Mouse (Mus musculus) kidney, adult 8-10 months (tissue): Measurements from ENCODE around the gene Edf1.

ENCODE experiments used
- DNase-seq, 2 experiments: peaks; one replicate each; pipeline ENCODE4 v3.0.0; 2022

The Edf1 gene

GRCm38 (mm10) chr2:25565741-25566140 lies 8.1 kb downstream of the Edf1 start:
- no peak for DNase-seq

DNA sequence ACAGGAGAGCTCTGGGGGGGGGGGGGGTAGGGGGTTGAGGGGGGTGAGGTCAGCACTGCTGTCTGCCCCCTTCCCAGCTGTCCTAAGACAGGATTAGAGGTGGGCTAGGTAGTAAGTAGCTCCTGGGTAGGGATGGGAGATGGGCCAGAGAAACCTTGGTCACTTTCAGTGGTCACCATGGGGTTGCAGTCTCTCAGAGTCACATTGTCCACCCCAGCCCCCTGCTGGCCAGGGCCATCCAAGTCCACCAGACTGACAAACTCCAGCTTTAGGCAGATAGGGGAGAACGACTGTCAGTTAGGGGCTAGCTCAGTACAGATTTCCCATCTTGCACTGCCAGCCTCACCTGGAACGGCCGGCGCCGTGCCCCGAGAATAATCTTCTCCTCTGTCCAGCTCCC lies 8.9 kb downstream of the Edf1 start:
- DNase-seq, result no peak

DNA sequence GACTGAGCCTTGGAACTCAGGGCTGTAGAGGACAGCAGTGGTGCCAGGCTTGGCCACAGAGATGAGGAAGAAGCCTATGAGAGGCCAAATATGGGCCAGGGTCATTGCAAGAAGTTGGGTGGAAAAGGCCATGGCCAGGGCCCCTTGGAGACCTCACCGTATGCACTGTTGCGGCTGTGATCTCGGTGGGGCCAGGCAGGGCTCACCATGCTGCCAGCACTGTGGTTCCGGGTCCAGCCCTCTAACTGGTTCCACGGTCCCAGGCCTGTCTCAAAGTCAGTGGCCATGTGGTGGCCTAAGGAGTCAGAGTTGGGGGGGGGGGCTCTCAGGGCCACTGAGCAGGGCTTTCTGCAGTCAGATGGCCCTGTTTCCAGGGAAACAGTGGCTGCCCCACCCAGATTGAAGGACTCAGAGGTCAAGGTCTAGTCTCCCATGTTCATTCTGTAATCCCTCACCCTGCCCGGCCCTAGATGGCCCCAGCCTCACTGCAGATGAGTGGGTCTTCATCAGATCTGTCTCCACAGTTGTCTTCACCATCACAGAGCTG lies 10.9 kb downstream of the Edf1 start:
- no peak for DNase-seq

DNA sequence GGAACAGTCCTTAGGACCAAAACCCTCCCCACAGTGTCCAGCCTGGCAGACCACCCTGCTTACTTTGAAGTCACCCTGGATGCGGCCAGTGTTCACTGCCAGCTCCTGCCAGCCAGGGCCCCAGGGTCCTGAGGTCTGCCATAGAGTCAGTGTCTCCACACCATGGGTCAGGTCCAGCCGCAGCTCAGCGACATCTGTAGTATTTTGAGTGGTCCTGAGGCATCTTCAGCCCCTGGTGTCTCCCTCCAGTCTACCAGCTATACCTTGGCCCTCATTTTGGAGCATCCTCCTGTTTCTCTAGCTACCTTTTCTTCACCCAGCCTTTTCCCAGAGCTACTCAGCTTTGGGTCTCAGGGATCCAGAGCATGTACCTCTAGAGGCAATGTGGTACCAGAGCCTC lies 11.7 kb downstream of the Edf1 start:
- no peak for DNase-seq

- no peak for DNase-seq
Measured at GRCm38 (mm10) chr2:25571221-25571620, 13.6 kb downstream of the Edf1 start.

GRCm38 (mm10) chr2:25573068-25573467 lies 15.4 kb downstream of the Edf1 start:
- no peak for DNase-seq

DNA sequence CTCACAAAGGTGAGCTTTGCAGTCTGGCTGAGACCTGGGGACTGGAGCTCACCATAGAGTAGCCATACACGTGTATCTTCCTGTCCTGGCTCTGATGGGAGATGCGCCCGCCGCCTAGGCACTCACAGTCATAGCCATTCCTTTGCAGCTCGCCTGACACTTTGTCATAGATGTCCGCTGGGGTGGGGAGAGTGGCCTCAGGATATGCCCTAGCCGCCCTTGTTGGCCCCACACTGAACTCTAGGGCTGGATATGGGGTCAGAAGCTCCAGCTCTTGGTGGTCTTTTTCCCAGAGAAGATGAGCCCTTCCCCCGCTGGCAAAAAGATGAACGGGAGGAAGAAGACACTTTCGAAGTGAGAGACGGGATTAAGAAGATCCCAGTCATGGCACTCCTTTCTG lies 16.5 kb downstream of the Edf1 start:
- DNase-seq, result no peak

DNA sequence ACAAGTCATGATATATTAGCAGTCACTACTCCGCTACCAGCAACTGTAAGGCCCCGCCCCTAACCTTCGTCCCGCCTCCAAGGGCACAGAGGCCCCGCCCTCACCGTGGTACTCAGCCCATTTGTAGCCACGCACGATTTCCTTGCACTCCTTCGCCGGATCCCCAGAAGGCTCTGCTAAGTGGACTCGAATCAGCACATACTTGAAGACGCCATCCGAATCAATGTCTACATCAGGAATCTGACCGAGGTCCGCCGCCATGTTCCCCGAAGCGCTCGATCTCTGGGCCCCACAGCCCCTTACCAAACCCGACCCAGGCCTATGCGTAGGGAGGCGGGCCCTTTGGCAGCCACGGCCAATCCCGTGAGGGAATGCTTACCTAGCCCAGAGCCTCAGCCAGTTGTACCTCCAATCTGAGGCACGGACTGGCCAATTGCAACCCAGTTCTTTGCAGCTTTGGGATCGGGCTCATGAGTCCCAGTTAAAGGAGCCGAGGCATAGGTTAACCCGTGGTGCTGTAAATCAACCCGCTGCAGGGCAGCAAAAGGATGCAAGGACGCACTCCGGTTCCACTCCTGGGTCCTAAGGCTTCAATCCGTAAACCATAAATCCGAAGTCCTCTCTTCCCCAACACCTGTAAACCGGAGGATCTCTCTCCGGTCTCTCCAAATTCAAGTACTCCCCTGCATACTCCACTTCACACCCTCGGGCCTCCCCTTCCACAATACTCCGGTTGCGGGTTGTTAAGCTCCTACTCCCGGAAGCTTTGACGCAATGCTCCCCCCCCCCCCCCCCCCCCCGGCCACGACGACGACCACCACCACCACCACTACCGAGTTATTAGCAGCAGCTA lies 17.2 kb downstream of the Edf1 start, which contains the start of the genes Mamdc4 and Phpt1:
Mamdc4 (minus strand) TSS at position 267 of the 853 bp plus-strand sequence.
Phpt1 (minus strand) TSS at position 646 of the 853 bp plus-strand sequence.
- DNase-seq, result peak; percentile 98

DNA sequence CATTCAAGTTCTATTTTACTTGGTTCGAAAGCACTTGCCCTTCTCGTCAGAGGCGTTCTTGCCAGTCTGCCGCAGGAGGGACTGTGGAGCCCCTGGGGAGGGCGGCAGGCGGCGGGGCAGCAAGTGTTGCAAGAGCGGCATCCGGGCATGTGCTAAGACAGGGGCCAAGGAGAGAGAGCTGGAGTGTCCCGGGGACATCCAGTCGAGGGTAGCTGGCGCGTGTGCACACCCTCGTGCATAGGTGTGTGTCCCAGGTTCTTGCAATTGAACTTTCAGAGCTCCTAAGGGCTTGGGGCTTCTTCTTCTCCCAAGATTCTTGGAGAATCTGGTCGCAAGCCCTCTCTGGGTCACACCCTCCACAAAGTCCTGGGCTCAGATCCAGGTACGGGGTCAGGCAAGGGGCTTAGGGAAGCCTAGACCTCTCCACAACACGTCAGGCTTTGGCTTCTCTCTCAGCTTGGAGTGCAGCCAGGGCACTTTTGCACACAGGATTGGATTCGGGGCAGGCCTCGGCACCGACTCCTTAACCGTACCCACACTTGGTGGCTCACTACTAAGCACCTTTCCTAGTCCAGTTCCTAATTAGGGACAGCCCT lies 17.9 kb downstream of the Edf1 start:
- no peak for DNase-seq

GRCm38 (mm10) chr2:25576028-25576850 lies 18.6 kb downstream of the Edf1 start:
- no peak for DNase-seq

DNA sequence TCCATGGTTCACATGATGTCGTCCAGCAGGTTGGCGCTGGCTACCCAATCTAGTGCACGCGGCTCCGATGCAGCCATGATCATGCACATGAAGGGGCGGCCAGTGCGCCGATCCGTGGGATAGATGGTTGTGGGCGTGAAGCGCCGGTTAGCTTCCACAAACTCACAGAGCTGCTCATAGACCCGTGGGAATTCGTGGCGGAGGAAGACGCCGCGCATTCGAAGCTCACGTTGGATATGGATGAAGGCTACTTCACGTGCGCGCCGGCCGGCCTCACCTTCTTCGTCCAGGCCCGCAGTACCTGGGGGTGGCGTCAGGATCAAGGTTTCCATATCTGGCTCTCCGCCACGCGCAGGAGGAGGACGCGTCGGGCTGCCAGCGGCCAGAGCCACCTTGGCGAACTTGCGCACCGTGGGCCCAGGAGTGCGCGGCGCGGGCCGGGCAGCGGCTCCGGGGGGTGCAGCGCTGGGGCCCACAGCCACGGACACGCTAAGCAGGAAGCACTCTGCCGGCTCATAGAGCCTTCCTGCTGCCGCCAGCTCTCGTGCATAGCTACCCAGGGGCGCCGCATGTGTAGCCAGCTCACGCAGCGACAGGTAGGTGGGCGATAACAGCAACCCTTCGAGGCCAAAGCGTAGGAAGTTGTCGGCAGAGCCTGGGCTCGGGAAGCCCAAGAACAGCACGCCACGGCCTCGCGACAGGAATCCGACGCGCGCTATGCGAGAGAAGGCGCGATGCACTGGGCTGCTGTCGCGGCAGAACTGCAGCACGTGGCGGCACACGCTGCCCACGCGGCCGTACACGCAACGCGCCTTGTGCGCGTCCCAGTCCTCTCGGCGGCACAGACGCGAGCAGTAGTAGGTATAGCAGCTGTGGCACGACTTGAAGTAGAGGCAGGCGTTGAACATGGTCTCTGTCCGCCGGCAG lies 19.6 kb downstream of the Edf1 start:
- DNase-seq, result no peak

DNA sequence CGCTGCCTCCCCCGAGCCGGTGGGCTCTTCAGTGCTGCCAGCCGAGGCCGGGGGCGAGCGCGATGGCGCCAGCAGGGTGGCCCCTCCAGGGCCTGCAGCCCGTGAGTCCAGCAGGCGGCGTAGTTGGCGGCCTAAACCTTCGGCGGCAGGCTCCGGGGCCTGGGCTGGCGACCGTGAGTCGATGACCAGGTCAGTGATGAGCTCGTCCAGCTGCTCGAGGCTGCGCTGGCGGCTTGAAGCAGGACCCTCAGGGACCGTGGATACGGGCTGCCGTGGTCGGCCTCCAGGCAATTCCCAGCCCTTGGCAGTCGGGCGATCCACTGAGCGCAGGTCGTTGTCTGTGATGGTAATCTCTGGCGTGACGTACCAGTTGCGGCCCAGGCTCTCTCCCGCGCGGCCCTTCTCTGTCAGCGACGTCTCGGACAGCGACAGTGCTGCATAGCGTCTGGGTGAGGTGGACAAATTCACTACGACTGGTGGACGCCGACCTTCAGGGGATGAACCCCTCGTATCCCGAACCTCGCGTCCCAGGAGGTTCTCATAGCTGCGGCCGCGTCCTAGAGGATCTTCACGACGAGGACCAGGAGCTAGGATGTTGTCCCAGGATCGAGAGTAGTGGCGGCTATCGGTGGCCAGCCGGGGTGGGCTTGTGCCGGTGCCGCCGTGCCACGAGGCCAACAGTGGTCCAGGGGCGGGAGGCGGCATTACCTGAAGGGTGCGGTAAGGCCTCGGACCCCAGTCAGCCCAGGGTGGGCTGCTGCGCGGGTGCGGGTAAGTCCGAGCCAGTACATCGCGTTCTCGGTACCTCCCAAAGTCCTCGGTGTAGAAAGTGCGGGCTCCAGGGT lies 20.5 kb downstream of the Edf1 start:
- DNase-seq, result no peak

GRCm38 (mm10) chr2:25578796-25579736 lies 21.4 kb downstream of the Edf1 start:
- DNase-seq, result no peak

GRCm38 (mm10) chr2:25579737-25580460 lies 22.3 kb downstream of the Edf1 start:
- peak in 1 of 2 experiments; percentile 67 for DNase-seq

DNA sequence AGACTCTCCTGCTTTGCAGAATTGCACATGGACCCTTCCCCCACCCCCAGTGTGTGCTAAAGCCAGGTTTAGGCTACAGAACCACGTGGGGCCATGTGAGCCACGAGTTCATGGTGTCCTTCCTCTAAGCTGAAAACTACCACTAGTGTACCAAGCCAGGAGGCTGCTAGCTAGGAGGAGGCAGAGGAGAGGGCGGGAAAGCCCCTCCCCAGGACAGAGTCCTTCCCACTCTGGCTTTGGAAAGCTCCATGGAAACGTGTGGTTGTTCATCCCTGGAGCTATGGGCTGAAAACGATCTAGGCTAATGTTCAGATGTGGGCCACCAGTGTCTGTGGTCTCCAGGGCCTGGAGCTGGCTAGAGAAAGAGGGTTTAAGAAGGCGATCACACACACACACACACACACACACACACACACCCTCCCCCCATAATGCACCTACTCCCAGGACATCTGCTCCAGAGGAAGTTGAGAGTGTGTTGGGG lies 23.0 kb downstream of the Edf1 start:
- no peak for DNase-seq

DNA sequence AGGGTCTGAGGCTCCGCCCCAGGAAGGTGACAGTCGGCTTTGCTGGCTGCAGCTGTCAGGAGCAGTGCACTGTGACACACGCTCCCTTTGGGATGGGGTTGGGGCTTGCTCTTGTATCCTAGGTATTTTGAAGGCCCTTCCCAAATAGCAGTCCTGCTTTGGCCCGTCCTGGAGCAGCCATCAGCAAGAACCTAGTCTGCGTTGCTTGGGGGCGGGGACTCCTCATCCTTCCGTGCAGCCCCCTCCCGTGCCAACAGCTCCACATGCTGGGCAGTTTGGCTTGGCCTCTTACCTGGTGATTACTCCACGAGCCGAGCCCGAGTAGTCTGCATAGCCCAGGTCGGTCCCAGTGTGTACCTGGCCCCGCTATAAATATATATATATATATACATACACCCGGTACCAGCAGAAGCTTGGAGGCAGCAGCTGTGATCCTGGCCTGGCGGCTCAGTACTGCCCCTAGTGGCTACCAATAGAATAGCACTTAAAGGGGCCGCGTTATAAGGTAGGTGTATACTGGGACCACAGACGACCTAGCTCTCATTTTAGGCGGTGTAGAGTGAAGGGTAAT lies 23.7 kb downstream of the Edf1 start, which contains the start of gene Ajm1:
Ajm1 (minus strand) TSS at position 464 of the 571 bp plus-strand sequence.
- no peak for DNase-seq

DNA sequence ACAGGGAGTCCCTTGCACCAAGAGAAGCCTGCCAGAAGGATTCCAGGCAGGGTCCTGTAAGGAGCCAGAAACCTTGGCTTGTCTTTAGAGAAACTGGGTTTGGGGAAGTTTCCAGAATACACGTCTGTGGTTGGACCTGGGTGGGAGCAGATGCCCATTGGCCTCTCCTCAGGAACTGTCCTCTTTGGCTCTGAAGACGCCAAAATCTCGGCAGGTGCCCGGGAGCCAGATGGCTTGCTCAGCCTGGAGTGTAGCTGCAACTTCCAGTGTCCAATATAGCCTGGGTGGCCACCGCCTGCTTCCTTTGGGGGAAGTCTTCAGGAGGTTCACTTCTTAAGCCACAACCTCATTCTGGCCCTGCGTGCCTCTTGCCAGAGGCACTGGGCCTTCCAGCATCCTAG lies 24.3 kb downstream of the Edf1 start:
- DNase-seq, result no peak

DNA sequence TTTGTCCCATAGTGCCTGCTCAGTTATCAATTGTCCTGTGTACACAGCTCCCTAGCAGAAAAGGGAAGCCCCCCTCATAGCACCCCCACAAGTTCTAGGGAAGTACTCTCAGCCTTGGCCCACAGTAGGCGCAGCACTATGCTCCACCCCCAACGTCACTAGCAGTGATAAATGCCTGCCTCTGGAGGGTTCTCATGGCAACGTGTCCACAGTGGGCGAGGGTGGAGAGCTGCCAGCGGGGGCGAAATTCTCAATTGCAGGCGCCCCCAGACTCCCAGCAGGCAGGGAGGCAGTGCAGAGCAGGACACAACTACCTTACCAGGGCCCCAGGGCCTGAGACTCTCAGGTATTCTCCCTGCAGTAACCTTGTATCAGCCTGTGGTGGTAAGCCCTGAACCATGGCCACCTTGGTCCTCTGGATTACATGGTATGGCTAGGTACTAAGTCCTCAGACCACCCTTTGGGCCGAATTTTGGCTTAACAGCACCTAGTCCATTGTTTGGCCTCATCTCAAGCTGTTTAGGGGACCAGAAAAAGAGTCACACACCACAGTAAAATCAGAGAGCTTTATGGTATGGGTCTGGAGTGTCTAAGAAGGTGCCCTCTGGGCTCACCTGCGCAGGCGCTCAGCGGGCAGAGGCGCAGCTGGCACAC lies 24.9 kb downstream of the Edf1 start:
- no peak for DNase-seq
